Mouse (Mus musculus): ENCODE results near the gene Eif3k. TPM values are rescaled to one million over a fixed set of nuclear protein-coding genes. Genes with fewer than 3 reads are reported as not detected.
A peak's percentile ranks its signal among the peaks of the same experiment; 100 is the strongest.

Eif3k gene
- polyA plus RNA-seq, 1 experiment: 411 TPM

DNA sequence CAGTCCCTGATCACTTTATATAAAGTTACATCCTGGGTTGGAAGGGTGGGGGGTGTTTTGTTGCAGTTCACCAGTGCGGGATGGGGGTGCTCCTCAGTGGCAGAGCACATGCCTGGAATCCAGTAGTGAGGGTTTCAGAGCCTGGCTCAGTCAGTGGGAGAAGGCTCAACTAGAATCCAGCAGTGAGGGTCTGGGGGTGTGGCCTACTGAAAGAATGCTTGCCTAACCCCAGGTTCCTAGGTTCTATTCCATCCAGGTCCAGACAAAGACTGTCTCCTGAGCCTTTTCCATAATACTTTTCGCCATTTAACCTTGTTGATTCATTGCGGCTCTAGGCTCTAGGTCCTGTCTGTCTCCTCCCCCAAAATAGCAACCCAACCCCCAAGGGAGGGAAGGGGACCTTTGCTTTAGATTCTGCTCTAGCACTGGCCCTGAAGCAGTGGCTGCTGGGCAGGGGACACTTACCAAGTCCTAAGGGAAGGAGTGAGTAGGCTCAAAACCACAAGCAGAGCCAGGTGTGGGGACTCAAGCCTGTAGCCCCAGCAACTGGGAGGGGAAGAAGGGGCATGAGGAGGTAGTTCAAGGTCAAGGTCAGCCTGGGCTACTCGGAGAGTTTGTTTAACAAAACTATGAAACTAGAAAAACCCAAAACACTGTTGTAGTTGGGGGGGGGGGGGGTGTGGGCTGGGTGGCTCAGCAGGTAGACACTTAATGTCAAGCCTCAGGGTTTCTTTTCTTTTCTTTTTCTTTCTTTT lies 14.7 kb downstream of the Eif3k start:
- DNase-seq (ENCODE audit: low read depth): no peak

GRCm38 (mm10) chr7:28966181-28966580 lies 15.5 kb downstream of the Eif3k start:
- TF ChIP-seq CTCF (IDR thresholded peaks at IDR 0.05; ENCODE audit: borderline replicate concordance, extremely low read depth, insufficient read depth, insufficient read length): no peak
- DNase-seq (ENCODE audit: low read depth): no peak

More for the DNA sequence above, 14.7 kb downstream of the Eif3k start:
- TF ChIP-seq POLR2A (IDR thresholded peaks at IDR 0.05; ENCODE audit: borderline replicate concordance, extremely low read depth, insufficient read depth, insufficient read length, poor library complexity, severe bottlenecking) (no peak), CTCF (IDR thresholded peaks at IDR 0.05; ENCODE audit: borderline replicate concordance, extremely low read depth, insufficient read depth, insufficient read length) (no peak)

DNA sequence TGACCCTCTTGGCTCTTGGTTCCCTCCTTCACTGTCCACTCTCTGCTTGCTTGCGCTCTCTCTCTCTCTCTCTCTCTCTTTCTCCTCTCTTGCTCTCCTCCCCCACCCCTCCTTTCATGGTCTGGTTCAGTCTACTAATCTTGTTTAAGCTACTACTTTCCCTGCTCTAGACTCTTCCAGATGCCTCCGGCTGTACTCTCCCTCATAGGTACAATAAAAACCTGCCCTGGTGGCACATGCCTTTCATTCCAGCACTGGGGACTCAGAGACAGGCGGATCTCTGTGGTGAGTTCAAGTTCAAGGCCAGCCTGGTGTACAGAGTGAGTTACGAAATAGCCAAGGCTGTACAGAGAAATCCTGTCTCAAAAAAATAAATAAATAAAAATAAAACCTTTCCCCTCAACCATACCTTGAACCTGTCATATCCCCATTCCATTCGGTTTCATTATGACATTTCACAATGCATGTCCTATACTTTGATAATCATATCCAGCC lies 16.3 kb downstream of the Eif3k start:
- TF ChIP-seq POLR2A (IDR thresholded peaks at IDR 0.05; ENCODE audit: borderline replicate concordance, extremely low read depth, insufficient read depth, insufficient read length, poor library complexity, severe bottlenecking): no peak
- no peak for TF ChIP-seq CTCF (IDR thresholded peaks at IDR 0.05; ENCODE audit: borderline replicate concordance, extremely low read depth, insufficient read depth, insufficient read length)

GRCm38 (mm10) chr7:28963399-28963923 lies 18.2 kb downstream of the Eif3k start:
- no peak for DNase-seq (ENCODE audit: low read depth)
- TF ChIP-seq CTCF (IDR thresholded peaks at IDR 0.05; ENCODE audit: borderline replicate concordance, extremely low read depth, insufficient read depth, insufficient read length) (no peak), POLR2A (IDR thresholded peaks at IDR 0.05; ENCODE audit: borderline replicate concordance, extremely low read depth, insufficient read depth, insufficient read length, poor library complexity, severe bottlenecking) (no peak)

More for the DNA sequence above, 16.3 kb downstream of the Eif3k start:
- no peak for DNase-seq (ENCODE audit: low read depth)

DNA sequence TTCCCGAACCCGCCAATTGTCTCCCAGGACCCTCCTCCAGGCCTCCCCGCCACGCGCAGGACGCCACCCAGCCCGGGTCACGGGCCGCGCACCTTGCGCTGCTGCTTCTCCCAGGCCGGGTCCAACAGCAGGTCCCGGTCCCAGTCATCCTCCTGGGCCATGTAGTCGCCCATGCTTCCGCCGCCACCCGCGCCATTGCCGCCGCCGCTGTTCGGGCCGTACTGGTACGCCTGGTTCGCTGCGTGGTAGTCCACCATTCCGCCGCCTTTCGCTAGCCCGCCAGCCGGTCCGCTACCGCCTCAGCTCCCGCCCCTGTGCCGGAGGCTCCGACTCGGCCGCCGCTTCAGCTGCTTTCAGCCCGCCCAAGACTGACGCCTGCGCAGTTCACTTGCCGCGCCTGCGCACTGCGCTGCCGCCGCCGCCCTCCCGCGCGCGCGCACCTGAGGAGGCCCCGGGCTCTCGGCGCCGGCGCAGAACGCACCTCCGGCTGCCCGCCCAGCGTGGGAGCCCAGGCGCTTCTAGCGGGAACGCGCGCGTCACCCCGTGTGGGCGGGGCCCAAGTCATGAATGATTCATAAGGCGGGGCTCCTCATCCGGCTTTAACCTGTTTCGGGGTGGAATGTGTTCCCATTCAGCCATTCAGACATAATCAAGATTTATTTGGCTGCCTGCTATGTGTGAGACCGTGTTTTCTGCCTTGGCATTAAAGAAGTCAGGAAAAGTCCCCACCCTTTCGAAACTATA lies 19.6 kb downstream of the Eif3k start, which contains the start of gene Actn4:
Gene Actn4, minus strand, starts transcription at position 414 of the 744 bp plus-strand sequence.
- TF ChIP-seq POLR2A (IDR thresholded peaks at IDR 0.05; ENCODE audit: borderline replicate concordance, extremely low read depth, insufficient read depth, insufficient read length, poor library complexity, severe bottlenecking): peak; percentile 96
- TF ChIP-seq CTCF (IDR thresholded peaks at IDR 0.05; ENCODE audit: borderline replicate concordance, extremely low read depth, insufficient read depth, insufficient read length): no peak
- DNase-seq (ENCODE audit: low read depth): peak; percentile 99

- no peak for DNase-seq (ENCODE audit: low read depth)
- TF ChIP-seq POLR2A (IDR thresholded peaks at IDR 0.05; ENCODE audit: borderline replicate concordance, extremely low read depth, insufficient read depth, insufficient read length, poor library complexity, severe bottlenecking) (no peak), CTCF (IDR thresholded peaks at IDR 0.05; ENCODE audit: borderline replicate concordance, extremely low read depth, insufficient read depth, insufficient read length) (no peak)
Measured at GRCm38 (mm10) chr7:28961584-28961926, 20.1 kb downstream of the Eif3k start.

DNA sequence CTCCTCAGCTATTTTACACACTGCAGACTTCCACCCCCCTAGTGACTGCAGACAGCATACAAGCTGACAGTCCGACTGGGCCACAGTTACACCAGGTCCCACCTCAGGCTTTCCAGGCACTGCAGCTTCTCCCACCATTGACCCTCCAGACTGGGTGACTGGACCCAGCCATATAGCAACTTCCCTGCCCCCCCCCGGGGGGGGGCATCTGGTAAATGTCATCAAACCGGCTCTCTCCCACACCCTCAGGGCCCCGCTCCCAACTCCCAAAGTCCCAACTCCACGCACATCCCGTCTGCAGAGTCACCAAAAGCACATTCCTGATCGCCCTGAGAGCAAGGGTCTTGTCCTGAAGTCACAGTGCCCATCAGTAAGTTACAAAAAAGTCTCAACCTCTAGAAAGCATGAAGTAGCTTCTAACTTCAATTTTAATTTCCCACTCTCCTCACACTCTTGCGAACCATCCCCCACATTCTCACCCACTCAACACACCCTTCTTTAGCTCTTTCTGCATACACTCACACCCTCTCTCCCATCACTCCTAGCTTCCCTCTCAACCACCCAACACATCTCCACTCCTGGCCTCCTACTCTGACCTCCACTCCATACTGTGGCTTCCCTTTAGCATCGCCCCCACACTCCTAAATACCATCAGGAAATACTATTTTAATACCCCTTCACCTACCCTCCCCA lies 21.2 kb downstream of the Eif3k start:
- DNase-seq (ENCODE audit: low read depth): no peak
- no peak for TF ChIP-seq CTCF (IDR thresholded peaks at IDR 0.05; ENCODE audit: borderline replicate concordance, extremely low read depth, insufficient read depth, insufficient read length)
- no peak for TF ChIP-seq POLR2A (IDR thresholded peaks at IDR 0.05; ENCODE audit: borderline replicate concordance, extremely low read depth, insufficient read depth, insufficient read length, poor library complexity, severe bottlenecking)

GRCm38 (mm10) chr7:28959505-28960045 lies 22.1 kb downstream of the Eif3k start:
- TF ChIP-seq CTCF (IDR thresholded peaks at IDR 0.05; ENCODE audit: borderline replicate concordance, extremely low read depth, insufficient read depth, insufficient read length): no peak
- TF ChIP-seq POLR2A (IDR thresholded peaks at IDR 0.05; ENCODE audit: borderline replicate concordance, extremely low read depth, insufficient read depth, insufficient read length, poor library complexity, severe bottlenecking): no peak

DNA sequence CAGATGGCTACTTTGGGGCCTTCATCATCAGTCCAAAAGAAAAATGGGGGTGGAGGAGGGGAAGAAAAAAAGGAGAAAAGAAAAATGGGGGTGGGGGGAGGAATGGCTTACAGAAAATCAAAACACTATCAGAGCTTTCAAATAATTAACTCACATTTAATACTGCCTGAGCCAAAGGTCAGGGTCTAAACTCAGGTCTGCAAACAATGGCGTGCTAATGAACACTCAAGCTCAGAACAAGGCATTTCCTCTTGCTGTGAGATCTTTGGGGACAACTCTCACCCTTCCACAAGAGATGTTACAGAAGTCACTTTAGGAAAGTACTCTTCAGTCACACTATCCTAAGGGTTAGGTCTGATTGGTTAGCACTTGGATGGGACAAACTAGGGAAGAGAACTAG lies 22.9 kb downstream of the Eif3k start:
- no peak for DNase-seq (ENCODE audit: low read depth)
- no peak for TF ChIP-seq POLR2A (IDR thresholded peaks at IDR 0.05; ENCODE audit: borderline replicate concordance, extremely low read depth, insufficient read depth, insufficient read length, poor library complexity, severe bottlenecking)
- no peak for TF ChIP-seq CTCF (IDR thresholded peaks at IDR 0.05; ENCODE audit: borderline replicate concordance, extremely low read depth, insufficient read depth, insufficient read length)

More at GRCm38 (mm10) chr7:28959505-28960045, 22.1 kb downstream of the Eif3k start:
- no peak for DNase-seq (ENCODE audit: low read depth)

GRCm38 (mm10) chr7:28957997-28958725 lies 23.5 kb downstream of the Eif3k start:
- TF ChIP-seq POLR2A (IDR thresholded peaks at IDR 0.05; ENCODE audit: borderline replicate concordance, extremely low read depth, insufficient read depth, insufficient read length, poor library complexity, severe bottlenecking) (no peak), CTCF (IDR thresholded peaks at IDR 0.05; ENCODE audit: borderline replicate concordance, extremely low read depth, insufficient read depth, insufficient read length) (no peak)
- no peak for DNase-seq (ENCODE audit: low read depth)
